Mouse (Mus musculus): ENCODE measurements around the gene Kmo. TPM values are rescaled to one million over a fixed set of nuclear protein-coding genes. Genes with fewer than 3 reads are reported as not detected.
A peak's percentile ranks its signal among the peaks of the same experiment; 100 is the strongest.

Kmo gene
- polyA plus RNA-seq, 1 experiment = 0.20 TPM

DNA sequence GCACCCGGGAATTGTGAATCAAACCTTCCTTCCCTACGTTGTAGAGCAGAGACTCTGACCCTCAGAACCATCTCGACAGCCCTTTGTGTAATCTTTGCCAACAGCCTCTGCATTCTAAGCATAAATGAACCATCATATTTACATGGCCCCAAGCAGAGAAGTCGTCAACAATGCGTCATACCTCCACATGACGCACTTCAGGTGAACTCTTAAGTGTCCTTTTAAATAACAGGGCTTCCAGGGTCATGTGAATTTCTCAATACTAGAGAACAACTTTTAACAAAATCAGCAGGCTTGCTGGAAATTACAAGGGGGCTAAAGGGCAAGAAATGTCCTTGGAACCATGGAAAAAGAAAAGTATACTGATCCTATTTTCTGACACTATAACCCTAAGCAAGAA is 3.5 kb downstream of the Kmo start:
- no peaks in the 10 kb centered on the region for H3K27me3 ChIP-seq (ENCODE audit: control insufficient read depth, insufficient read depth, low read length)
- WGBS = 69% methylated on average over 6 of the region's 6 CpGs
- H3K27ac ChIP-seq (ENCODE audit: insufficient read depth, low read length) = no peak overlapping the region
- peaks cover 5% of the 10 kb centered on the region; the same call in 1 of the 2 replicates for H3K4me1 ChIP-seq (ENCODE audit: control insufficient read depth, insufficient read depth, low read length)
- no peak for TF ChIP-seq CTCF (IDR thresholded peaks at IDR 0.05; ENCODE audit: borderline replicate concordance, insufficient read depth, low read depth, low read length)
- no peak for TF ChIP-seq POLR2A (IDR thresholded peaks at IDR 0.05; ENCODE audit: borderline replicate concordance, insufficient read depth, low read length)
- H3K4me3 ChIP-seq (replicated peaks; ENCODE audit: insufficient read depth, low read depth, low read length) = no peak overlapping the region
- no peak for DNase-seq

DNA sequence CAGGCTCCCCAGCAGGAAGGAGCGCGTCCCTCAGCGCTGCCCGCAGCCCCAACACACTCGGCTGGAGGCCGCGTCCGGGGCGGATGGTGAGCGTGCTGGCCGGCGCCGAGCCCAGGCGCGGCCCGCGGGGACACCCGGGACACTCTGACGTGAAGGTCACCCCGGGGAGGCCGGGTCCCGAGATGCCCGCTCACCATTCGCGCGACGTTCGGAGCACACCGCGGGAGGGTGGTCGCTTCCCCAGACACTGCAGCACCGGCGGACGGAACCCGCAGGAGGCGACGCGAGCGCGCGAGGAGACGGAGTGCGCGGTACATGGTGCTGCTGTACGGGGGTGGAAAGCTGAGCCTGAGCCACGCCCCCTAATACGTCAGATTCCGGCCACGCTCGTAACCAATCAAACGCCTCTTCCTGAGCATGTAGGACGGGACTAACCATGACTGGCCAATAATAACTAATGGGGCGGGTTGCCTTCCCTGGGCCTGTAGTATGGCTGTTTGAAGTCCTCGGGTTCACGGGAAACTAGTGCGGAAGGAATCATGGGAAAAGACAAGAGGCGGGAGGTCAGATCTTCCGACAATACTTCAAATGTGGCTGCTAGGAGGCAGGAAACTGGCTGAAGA is 5.2 kb downstream of the Kmo start, which contains the start of gene Fh1:
TSS of gene Fh1 (minus strand) at position 379 of the 623 bp plus-strand sequence.
- WGBS = under 1% methylated on average over 58 of the region's 58 CpGs
- H3K27ac ChIP-seq (ENCODE audit: insufficient read depth, low read length) = peak within 1 kb of the TSS; percentile 23
- TF ChIP-seq CTCF (IDR thresholded peaks at IDR 0.05; ENCODE audit: borderline replicate concordance, insufficient read depth, low read depth, low read length) = no peak
- TF ChIP-seq POLR2A (IDR thresholded peaks at IDR 0.05; ENCODE audit: borderline replicate concordance, insufficient read depth, low read length) = peak; percentile 94
- peak; percentile 96 to 97 for DNase-seq
- peak within 1 kb of the TSS; percentile 69 for H3K4me3 ChIP-seq (replicated peaks; ENCODE audit: insufficient read depth, low read depth, low read length)
- no peaks in the 10 kb centered on the region for H3K27me3 ChIP-seq (ENCODE audit: control insufficient read depth, insufficient read depth, low read length)
- H3K4me1 ChIP-seq (ENCODE audit: control insufficient read depth, insufficient read depth, low read length) = peaks cover 5% of the 10 kb centered on the region; the same call in 1 of the 2 replicates

DNA sequence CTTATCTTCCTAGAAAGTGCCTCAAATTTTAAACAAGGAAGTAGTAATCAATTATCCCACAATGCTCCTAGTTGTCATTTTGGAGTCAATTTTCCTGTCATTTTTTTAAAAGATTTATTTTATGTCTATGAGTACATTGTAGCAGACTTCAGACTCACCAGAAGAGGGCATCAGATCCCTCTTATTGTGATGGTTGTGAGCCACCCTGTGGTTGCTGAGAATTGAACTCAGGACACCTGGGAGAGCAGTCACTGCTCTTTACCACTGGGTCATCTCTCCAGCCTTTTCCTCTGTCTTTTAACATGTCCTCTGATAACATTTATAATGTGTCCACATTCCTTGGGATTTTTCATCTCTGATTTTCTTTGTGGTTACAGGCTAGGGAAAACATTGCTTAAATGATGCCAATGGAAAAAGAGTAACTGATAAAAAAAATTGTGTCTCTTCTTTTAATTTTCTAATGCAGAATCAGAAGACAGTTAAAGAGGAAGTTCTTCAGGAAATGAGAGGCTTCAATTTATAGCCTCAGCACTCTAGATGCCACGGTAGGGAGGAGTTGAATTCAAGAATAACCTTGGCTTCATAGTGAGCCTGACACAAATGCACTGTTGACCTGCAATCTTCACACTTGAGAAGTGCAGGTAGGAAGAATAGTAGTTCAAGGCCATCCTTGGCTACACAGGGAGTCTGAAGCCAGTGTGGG is 6.0 kb downstream of the Kmo start:
- DNase-seq = peak in 1 of 2 experiments; percentile 45
- peaks cover 5% of the 10 kb centered on the region; the same call in 1 of the 2 replicates for H3K4me1 ChIP-seq (ENCODE audit: control insufficient read depth, insufficient read depth, low read length)
- no peak overlapping the region for H3K27ac ChIP-seq (ENCODE audit: insufficient read depth, low read length)
- no peaks in the 10 kb centered on the region for H3K27me3 ChIP-seq (ENCODE audit: control insufficient read depth, insufficient read depth, low read length)
- peak overlapping the region; percentile 69 for H3K4me3 ChIP-seq (replicated peaks; ENCODE audit: insufficient read depth, low read depth, low read length)
- TF ChIP-seq POLR2A (IDR thresholded peaks at IDR 0.05; ENCODE audit: borderline replicate concordance, insufficient read depth, low read length) (no peak), CTCF (IDR thresholded peaks at IDR 0.05; ENCODE audit: borderline replicate concordance, insufficient read depth, low read depth, low read length) (peak; percentile 60; the same call in 1 of the 2 replicates)
- 98% methylated on average over 1 of the region's 1 CpGs for WGBS

DNA sequence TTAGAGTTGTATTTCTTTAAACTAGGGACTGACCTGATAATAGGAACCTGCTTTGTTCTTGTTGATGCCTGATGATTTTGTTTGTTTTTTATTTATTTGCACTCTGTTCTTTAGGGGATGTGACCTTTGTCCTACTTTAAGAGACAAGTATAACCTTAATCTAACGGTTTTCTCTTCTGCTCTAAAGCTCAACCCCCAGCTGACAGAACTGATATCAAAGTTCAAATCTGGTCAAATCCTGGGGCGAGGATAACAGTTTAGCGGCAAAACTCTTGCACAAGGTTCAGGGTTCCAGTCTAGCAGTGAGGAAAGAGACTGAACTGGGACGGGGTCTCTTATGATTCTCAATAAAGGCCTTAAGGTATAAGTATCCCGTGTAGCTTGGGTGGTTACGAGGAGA is 9.1 kb downstream of the Kmo start:
- no peak for TF ChIP-seq CTCF (IDR thresholded peaks at IDR 0.05; ENCODE audit: borderline replicate concordance, insufficient read depth, low read depth, low read length)
- no peak for TF ChIP-seq POLR2A (IDR thresholded peaks at IDR 0.05; ENCODE audit: borderline replicate concordance, insufficient read depth, low read length)
- DNase-seq = no peak
- H3K27me3 ChIP-seq (ENCODE audit: control insufficient read depth, insufficient read depth, low read length) = no peaks in the 10 kb centered on the region
- peaks cover 1% of the 10 kb centered on the region; the same call in 1 of the 2 replicates for H3K4me1 ChIP-seq (ENCODE audit: control insufficient read depth, insufficient read depth, low read length)
- no peak overlapping the region for H3K27ac ChIP-seq (ENCODE audit: insufficient read depth, low read length)
- WGBS = 88% methylated on average over 6 of the region's 6 CpGs
- no peak overlapping the region for H3K4me3 ChIP-seq (replicated peaks; ENCODE audit: insufficient read depth, low read depth, low read length)

DNA sequence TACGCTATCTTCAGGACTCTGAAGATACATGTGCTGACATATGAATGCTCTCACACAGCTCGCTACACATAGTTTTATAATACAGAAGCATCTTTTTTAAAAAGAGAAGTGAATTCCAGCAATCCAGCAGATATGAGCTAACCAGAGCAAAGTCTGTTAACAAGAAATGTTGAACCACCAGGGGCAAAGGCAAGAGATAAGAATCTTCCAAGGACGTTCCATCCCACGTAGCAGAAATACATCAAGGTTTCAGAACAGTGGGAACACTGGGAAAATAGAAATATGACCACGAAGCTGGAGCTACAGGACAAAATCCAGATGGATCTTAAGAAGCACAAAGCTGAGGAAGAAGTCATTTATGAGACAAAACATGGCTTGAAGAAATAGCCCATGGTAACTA is 10.2 kb downstream of the Kmo start:
- H3K4me1 ChIP-seq (ENCODE audit: control insufficient read depth, insufficient read depth, low read length) = no peaks in the 10 kb centered on the region
- no peak for TF ChIP-seq POLR2A (IDR thresholded peaks at IDR 0.05; ENCODE audit: borderline replicate concordance, insufficient read depth, low read length)
- TF ChIP-seq CTCF (IDR thresholded peaks at IDR 0.05; ENCODE audit: borderline replicate concordance, insufficient read depth, low read depth, low read length) = no peak
- H3K27ac ChIP-seq (ENCODE audit: insufficient read depth, low read length) = no peak overlapping the region
- H3K27me3 ChIP-seq (ENCODE audit: control insufficient read depth, insufficient read depth, low read length) = no peaks in the 10 kb centered on the region
- DNase-seq = no peak
- 87% methylated on average over 5 of the region's 5 CpGs for WGBS
- no peak overlapping the region for H3K4me3 ChIP-seq (replicated peaks; ENCODE audit: insufficient read depth, low read depth, low read length)

DNA sequence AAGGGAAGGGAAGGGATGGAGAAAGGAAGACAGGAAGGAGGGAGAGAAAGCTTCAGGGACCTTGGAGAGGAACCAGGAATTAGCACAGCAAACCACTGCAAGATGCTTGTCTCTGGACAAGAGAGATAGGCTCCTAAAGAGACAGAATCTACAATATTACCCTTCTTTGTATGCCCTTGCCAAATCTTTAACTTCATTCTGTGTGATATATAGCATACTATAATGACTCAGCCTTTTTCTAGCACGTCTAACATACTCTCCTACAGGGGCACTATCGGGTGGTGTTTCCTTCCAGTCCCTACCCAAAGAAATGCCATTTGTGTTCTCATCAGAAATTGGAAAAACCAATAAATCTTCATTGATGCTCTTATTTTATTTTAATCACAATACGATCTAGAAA is 10.9 kb downstream of the Kmo start:
- Histone ChIP-seq H3K27me3 (ENCODE audit: control insufficient read depth, insufficient read depth, low read length) (no peaks in the 10 kb centered on the region), H3K27ac (ENCODE audit: insufficient read depth, low read length) (no peak overlapping the region), H3K4me3 (replicated peaks; ENCODE audit: insufficient read depth, low read depth, low read length) (no peak overlapping the region), H3K4me1 (ENCODE audit: control insufficient read depth, insufficient read depth, low read length) (no peaks in the 10 kb centered on the region)
- DNase-seq = no peak
- whole genome bisulfite sequencing = 81% methylated on average over 3 of the region's 3 CpGs
- TF ChIP-seq POLR2A (IDR thresholded peaks at IDR 0.05; ENCODE audit: borderline replicate concordance, insufficient read depth, low read length) = no peak

DNA sequence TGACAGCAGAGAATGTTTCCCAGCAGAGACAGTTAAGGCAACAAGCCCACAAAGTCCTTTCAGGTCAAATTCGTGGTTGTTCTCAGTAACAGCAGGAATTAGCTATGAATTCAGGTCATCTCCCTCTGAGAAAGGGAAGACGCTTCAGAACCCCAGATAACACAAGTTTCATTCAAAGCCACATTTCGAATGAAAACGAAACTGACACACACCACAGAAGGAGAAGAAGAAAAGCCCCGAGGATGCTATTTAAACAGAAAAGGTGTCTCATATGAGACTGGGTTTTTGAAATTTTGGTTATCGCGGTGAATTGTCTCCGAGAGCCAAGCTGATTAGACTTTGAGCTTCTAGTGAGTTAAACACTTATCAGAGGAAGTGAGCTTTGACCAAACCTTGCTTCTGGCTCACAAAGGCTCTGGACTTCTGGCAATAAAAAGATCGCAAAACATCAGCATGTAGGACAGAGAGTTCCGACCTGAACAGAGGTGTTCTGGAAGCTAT is 11.6 kb downstream of the Kmo start:
- 75% methylated on average over 10 of the region's 10 CpGs for WGBS
- H3K27ac ChIP-seq (ENCODE audit: insufficient read depth, low read length) = no peak overlapping the region
- TF ChIP-seq CTCF (IDR thresholded peaks at IDR 0.05; ENCODE audit: borderline replicate concordance, insufficient read depth, low read depth, low read length) (no peak), POLR2A (IDR thresholded peaks at IDR 0.05; ENCODE audit: borderline replicate concordance, insufficient read depth, low read length) (no peak)
- H3K4me1 ChIP-seq (ENCODE audit: control insufficient read depth, insufficient read depth, low read length) = no peaks in the 10 kb centered on the region
- no peak for DNase-seq
- no peaks in the 10 kb centered on the region for H3K27me3 ChIP-seq (ENCODE audit: control insufficient read depth, insufficient read depth, low read length)
- no peak overlapping the region for H3K4me3 ChIP-seq (replicated peaks; ENCODE audit: insufficient read depth, low read depth, low read length)

DNA sequence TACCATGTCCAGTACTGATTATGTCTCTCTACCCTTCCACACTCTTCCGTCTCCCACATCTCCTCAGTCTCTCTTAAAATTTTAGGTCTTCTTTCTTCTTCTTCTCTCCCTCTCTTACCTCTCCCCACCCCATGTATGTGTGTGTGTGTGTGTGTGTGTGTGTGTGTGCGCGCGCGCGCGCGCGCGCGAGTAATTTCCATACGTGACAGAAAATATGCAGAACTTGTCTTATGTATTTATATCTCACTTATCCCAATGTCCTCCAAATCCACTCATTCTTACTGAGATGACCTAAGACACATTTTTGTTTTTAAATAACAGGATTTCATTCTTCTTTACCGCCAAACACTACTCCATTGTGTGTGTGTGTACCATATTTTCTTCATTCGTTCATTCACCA is 12.3 kb downstream of the Kmo start:
- no peaks in the 10 kb centered on the region for H3K27me3 ChIP-seq (ENCODE audit: control insufficient read depth, insufficient read depth, low read length)
- H3K27ac ChIP-seq (ENCODE audit: insufficient read depth, low read length) = no peak overlapping the region
- no peak for TF ChIP-seq POLR2A (IDR thresholded peaks at IDR 0.05; ENCODE audit: borderline replicate concordance, insufficient read depth, low read length)
- TF ChIP-seq CTCF (IDR thresholded peaks at IDR 0.05; ENCODE audit: borderline replicate concordance, insufficient read depth, low read depth, low read length) = no peak
- no peak overlapping the region for H3K4me3 ChIP-seq (replicated peaks; ENCODE audit: insufficient read depth, low read depth, low read length)
- no peaks in the 10 kb centered on the region for H3K4me1 ChIP-seq (ENCODE audit: control insufficient read depth, insufficient read depth, low read length)
- DNase-seq = no peak
- WGBS = 97% methylated on average over 14 of the region's 14 CpGs

All from cerebellum, adult 2 months (tissue).